Mouse (Mus musculus): Measurements from ENCODE around the gene Itpr2. TPM values are rescaled to one million over a fixed set of nuclear protein-coding genes. Genes with fewer than 3 reads are reported as not detected.

Gene Itpr2
- total RNA-seq, 2 experiments from 2014 or later: 30.1 to 34.3 TPM

DNA sequence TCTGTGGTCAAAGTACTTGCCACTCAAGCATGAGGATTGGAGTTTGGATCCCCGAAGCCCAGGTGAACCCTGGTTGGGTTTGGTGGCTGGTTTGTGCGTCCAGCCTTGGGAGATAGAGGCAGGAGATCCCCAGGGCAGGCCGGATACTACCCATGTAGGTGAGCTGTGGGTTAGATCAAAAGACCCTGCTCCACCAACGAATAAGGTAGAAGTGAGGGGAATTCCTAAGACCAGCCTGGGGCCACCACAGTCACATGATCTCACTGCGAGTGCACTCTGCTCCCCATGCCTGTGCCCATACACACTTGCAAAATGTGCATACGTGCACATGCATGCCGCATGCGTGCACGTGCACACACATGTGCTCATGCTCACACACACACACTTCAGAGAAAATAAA is 419.5 kb downstream of the Itpr2 start:
- no peak for DNase-seq
- intact Hi-C loops (cut with DNase I): no loop called here

DNA sequence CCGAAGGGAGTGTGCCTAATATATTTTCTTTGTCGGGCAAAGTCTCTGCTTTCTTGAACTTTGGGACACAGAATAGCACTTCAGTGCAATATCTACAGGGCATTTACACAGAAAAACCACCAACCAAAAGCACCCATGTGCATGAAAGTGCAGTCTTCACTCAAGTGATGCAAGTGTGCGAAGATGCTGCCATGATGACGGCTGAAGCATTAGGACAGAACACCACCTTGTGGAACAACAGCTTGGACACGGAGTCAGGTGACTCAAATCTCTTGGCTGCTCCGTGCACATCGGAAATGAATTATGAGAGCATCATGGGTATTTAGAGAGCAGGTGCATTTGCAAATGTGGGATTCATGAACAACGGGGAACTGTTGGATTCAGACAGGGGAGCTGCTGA is 420.4 kb downstream of the Itpr2 start:
- intact Hi-C loops (cut with DNase I): no loop called here
- DNase-seq: no peak

DNA sequence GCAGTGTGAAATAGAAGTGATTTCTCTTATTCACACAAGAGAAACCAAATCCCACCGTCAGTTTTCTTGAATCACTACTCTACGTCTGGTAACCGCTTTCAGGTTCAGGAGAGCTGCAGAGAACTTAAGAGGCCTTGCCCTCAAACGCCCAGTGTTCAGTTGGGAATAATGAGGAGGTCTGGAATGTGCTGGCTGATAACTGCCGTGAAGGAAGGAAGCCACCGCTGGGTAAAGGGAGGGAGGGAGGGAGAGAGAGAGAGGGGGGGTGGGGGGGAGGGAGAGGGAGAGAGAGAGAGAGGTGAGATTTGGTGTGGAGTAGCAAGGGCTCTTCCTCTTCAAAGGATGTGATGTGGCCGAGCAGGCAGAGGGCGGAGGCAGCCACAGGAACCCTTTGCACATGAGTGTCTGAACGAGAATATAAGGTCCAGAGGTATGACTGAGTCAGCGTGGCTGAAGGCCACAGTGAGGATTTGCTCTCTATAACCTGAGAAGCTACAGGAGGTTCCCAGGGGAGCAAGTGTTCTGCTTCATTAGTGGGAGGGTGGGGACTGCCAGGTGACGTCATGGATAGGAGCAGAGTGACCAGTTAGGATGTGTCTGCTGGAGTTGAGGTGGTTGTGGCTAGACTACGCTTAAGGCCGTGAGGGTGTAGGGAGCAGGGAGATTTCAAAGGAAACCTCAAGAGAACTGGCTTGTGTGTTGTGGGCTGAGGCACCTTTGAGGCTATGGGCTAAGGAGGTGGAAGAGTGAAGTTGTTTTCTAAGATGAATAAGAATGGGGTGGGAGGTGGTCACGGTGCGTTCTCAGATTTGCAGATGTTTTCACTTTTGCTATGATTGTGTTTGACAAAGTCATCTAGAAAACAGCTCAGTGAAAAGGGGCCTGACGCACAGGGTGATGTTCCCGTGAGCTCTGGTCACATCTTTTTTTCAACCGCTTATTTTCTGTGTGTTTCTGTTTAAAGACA is 421.2 kb downstream of the Itpr2 start:
- no peak for DNase-seq
- intact Hi-C loops (cut with DNase I): no loop called here

GRCm38 (mm10) chr6:146079734-146080443 is 422.1 kb downstream of the Itpr2 start:
- DNase-seq: no peak
- intact Hi-C loops (cut with DNase I): no loop called here

GRCm38 (mm10) chr6:146079261-146079660 is 422.8 kb downstream of the Itpr2 start:
- intact Hi-C loops (cut with DNase I): no loop called here
- peak; percentile 80 to 89 for DNase-seq

DNA sequence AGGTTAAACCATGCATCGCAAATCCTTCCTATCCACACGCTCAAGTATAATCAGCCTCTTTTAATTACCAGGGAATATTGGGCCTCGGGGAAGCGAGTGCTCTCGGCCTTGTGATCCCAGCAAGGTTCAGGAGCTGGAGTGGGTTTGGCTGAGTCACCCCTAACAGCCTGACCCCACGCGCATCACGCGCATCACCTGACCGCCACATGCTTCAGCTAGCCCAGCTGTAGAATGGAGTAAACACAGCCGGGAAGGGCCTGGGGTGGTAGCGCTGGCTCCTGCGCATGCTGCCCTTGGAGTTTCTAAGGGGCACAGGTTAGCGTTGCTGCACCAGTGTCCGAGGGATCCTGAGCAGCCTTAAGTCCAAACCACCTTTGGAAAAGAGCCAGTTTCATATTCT is 423.9 kb downstream of the Itpr2 start:
- intact Hi-C loops (cut with DNase I): no loop called here
- DNase-seq: no peak

GRCm38 (mm10) chr6:146077124-146077889 is 424.7 kb downstream of the Itpr2 start:
- intact Hi-C loops (cut with DNase I): no loop called here
- peak in 1 of 2 experiments; percentile 34 for DNase-seq

- DNase-seq: no peak
- intact Hi-C loops (cut with DNase I): no loop called here
Measured at GRCm38 (mm10) chr6:146072842-146073241, 429.2 kb downstream of the Itpr2 start.

GRCm38 (mm10) chr6:146071883-146072282 is 430.1 kb downstream of the Itpr2 start:
- intact Hi-C loops (cut with DNase I): no loop called here
- DNase-seq: no peak

Other genes with a start within 250 kb of the Itpr2 start
- 10 to 100 TPM; 56.4 to 61.4 TPM for gene Fgfr1op2, start 75.0 kb upstream of the Itpr2 start, total RNA-seq (2021)
- gene Ints13, start 75.6 kb upstream of the Itpr2 start, total RNA-seq (2021): 10 to 100 TPM; 20.7 to 24.2 TPM
- 10 to 100 TPM; 51.3 to 55.2 TPM for gene Med21, start 140.3 kb upstream of the Itpr2 start, total RNA-seq (2021)
- gene Tm7sf3, start 140.6 kb upstream of the Itpr2 start, total RNA-seq (2021): 10 to 100 TPM; 18.1 to 19.9 TPM
- gene Stk38l, start 222.8 kb upstream of the Itpr2 start, total RNA-seq (2021): 10 to 100 TPM; 14.9 to 15.8 TPM